ENCODE assay signal across 11 mouse cellular contexts in genomic region chr5:33427461-33427860, GRCm38 (mm10).
"Had no signal": no experiment of that assay in that cellular context is flagged by ENCODE, and none has a peak within 500 bp of the region (broad histone marks: within the 10 kb centered on the region; RNA-seq: fewer than 3 reads in every experiment).

No protein-coding gene starts in this region.

- DNase-seq: layer of hippocampus, adult 9-11 months; layer of hippocampus, postnatal 36 days; liver, embryonic 13.5 days; lung, adult 2 months; lung, postnatal 14 days; right cerebral cortex, adult 18-20 months; right cerebral cortex, postnatal 14 days; right cerebral cortex, postnatal 4 days; thymus, adult 2 months; thymus, postnatal 14 days; thymus, postnatal 4 days had no signal
